In genomic region chr9:40791864-40792633, GRCm38 (mm10) we compare ENCODE assay signal across 18 mouse cellular contexts.
"Had no signal": no experiment of that assay in that cellular context is flagged by ENCODE, and none has a peak within 500 bp of the region (broad histone marks: within the 10 kb centered on the region; RNA-seq: fewer than 3 reads in every experiment).

No protein-coding gene starts in this region.

- ATAC-seq: intestine, postnatal 0 days; lung, postnatal 0 days; midbrain, embryonic 13.5 days had no signal

- DNase-seq: kidney, adult 2 months; kidney, postnatal 14 days; kidney, postnatal 4 days; left cerebral cortex, postnatal 4 days; liver, embryonic 13.5 days; lung, embryonic 14.5 days; retina, postnatal 1 day; thymus, adult 18-20 months; thymus, postnatal 36 days had no signal

- H3K27me3 ChIP-seq: kidney, embryonic 15.5 days; limb, embryonic 12.5 days; limb, embryonic 15.5 days; liver, embryonic 13.5 days; midbrain, embryonic 13.5 days; neural tube, embryonic 12.5 days; neural tube, embryonic 15.5 days had no signal

- H3K4me2 ChIP-seq: kidney, embryonic 15.5 days; limb, embryonic 12.5 days; limb, embryonic 15.5 days; liver, embryonic 13.5 days; lung, embryonic 14.5 days; midbrain, embryonic 13.5 days; neural tube, embryonic 12.5 days; neural tube, embryonic 15.5 days had no signal

- H3K4me3 ChIP-seq: kidney, embryonic 15.5 days; limb, embryonic 12.5 days; limb, embryonic 15.5 days; liver, embryonic 13.5 days; midbrain, embryonic 13.5 days; neural tube, embryonic 12.5 days; neural tube, embryonic 15.5 days had no signal

- H3K9ac ChIP-seq: kidney, embryonic 15.5 days; limb, embryonic 12.5 days; limb, embryonic 15.5 days; liver, embryonic 13.5 days; lung, embryonic 14.5 days; midbrain, embryonic 13.5 days; neural tube, embryonic 12.5 days; neural tube, embryonic 15.5 days had no signal

- H3K27ac ChIP-seq: kidney, embryonic 15.5 days; limb, embryonic 12.5 days; limb, embryonic 15.5 days; liver, embryonic 13.5 days; macrophage; midbrain, embryonic 13.5 days; neural tube, embryonic 12.5 days; neural tube, embryonic 15.5 days had no signal

- H3K9me3 ChIP-seq: kidney, embryonic 15.5 days; limb, embryonic 12.5 days; limb, embryonic 15.5 days; liver, embryonic 13.5 days; midbrain, embryonic 13.5 days; neural tube, embryonic 12.5 days; neural tube, embryonic 15.5 days had no signal

- H3K4me1 ChIP-seq: limb, embryonic 12.5 days; limb, embryonic 15.5 days; midbrain, embryonic 13.5 days; neural tube, embryonic 12.5 days; neural tube, embryonic 15.5 days had no signal

- H3K36me3 ChIP-seq: kidney, embryonic 15.5 days; limb, embryonic 12.5 days; limb, embryonic 15.5 days; liver, embryonic 13.5 days; midbrain, embryonic 13.5 days; neural tube, embryonic 12.5 days; neural tube, embryonic 15.5 days had no signal
